Mouse (Mus musculus) E14TG2a.4 (cell line): Measurements from ENCODE around the gene Ppp1r1b.
A peak's percentile ranks its signal among the peaks of the same experiment; 100 is the strongest.

Experiments used
- CTCF ChIP-seq: conservative IDR thresholded peaks from 2 replicates; pipeline ENCODE4 v1.5.1; 2014; ENCODE audit warnings: low read length
- NANOG ChIP-seq: IDR thresholded peaks from 2 replicates; pipeline ENCODE4 v1.6.1; 2014; ENCODE audit warnings: borderline replicate concordance, low read length, mixed read lengths
- POU5F1 ChIP-seq: IDR thresholded peaks from 2 replicates; pipeline ENCODE4 v1.6.1; 2014; ENCODE audit warnings: low read length, borderline replicate concordance

DNA sequence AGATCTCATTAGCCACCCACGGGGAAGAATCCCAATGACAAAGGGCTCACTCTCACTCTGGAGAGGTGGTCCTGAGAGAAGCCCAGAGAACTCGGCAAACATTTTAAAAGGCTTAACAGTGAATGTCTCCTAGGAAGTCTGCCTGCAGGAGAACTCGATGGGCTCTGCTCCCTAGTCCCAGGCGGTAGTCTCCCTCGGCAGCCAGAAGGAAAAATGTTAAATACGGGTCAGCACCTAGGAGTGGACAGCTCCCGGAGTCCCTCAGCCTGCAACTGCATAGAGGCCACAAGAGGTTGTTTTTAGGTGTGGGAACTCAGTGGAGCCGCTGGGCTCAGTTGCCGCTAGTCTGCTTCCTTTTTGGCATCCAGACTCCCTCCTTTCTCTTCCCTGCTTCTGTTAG, 24.3 kb upstream of the Ppp1r1b start:
- TF ChIP-seq CTCF (no peak), POU5F1 (no peak), NANOG (peak; percentile 52; the same call in 1 of the 2 replicates)
